ENCODE assay signal across 8 mouse cellular contexts in the genomic region with DNA sequence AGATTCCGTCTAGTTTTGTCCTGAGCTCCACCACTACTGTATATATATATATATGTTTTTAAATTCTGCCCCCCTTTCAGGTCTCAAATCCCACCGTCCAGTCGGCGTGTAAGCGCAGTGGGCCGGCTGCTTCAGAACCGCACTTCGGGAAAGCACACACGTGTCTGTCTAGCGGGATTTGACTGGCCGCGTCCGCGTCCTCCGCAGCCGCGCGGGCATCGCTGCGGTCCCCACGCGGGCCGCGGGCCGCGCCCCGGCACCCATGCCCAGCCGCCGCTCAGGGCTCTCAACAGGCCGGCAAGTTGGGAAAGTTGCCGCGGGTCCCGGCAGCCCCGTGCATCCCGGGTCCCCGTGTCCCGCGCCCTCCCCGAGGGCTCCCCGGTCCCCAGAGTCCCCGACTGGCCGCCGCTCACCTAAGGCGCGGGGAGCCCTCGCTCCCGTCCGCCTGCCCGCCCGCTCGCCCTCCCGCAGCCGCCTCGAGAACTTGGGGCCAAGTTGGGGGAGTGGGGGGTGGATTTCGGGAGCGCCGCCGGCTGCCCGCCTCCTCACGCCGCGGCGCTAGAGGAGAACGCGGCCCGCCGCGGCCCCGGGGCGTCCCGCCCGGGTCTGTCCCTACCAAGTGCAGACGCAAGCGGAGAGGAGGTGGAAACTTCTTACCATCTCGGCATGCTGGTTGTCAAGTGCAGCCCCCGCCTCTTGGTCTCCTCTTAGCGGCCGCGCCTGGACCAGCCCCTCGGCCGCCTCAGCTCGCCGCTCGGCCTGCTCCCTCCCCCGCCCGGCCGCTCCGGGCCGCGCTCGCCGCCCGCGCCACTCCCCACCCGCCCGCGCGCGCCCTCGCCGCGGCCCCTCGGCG. TPM values are rescaled to one million over a fixed set of nuclear protein-coding genes. Genes with fewer than 3 reads are reported as not detected.
DNase-seq lines count a peak whose midpoint lies in the region; ATAC-seq and TF ChIP-seq lines count a peak whose summit lies in the region.

No protein-coding gene starts in this region.

- no peaks in the 10 kb centered on the region for H3K36me3 ChIP-seq in forebrain, embryonic 13.5 days (ENCODE audit: poor library complexity, severe bottlenecking)
- no peaks in the 10 kb centered on the region for H3K36me3 ChIP-seq in hindbrain, embryonic 11.5 days (ENCODE audit: control insufficient read depth, insufficient read depth, low read length)
- H3K36me3 ChIP-seq in limb, embryonic 14.5 days (ENCODE audit: control insufficient read depth, insufficient read depth, low read length) = no peaks in the 10 kb centered on the region
- no peaks in the 10 kb centered on the region for H3K36me3 ChIP-seq in midbrain, postnatal 0 days (ENCODE audit: insufficient read depth, low read length)

- TF ChIP-seq CTCF in midbrain, postnatal 0 days (IDR thresholded peaks at IDR 0.05) = no peak

- peak; percentile 37; the same call in 1 of the 2 replicates for ATAC-seq in cerebellum, adult (ENCODE audit: insufficient number of reproducible peaks, low FRiP score, low TSS enrichment)
- ATAC-seq in forebrain, embryonic 13.5 days = peak; percentile 79
- peak; percentile 82 for ATAC-seq in hindbrain, embryonic 11.5 days (ENCODE audit: low FRiP score)
- ATAC-seq in limb, embryonic 14.5 days (ENCODE audit: low FRiP score, low read depth) = peak; percentile 82
- peak; percentile 73 for ATAC-seq in midbrain, postnatal 0 days (ENCODE audit: low FRiP score)
- ATAC-seq in erythroid progenitor cell, adult 5-6 weeks (replicated peaks; ENCODE audit: low FRiP score, poor library complexity, severe bottlenecking) = no peak

- H3K27me3 ChIP-seq in forebrain, embryonic 13.5 days = peaks cover 78% of the 10 kb centered on the region
- peaks cover 51% of the 10 kb centered on the region for H3K27me3 ChIP-seq in hindbrain, embryonic 11.5 days (ENCODE audit: control insufficient read depth, insufficient read depth, low read length)
- no peaks in the 10 kb centered on the region for H3K27me3 ChIP-seq in limb, embryonic 14.5 days (ENCODE audit: control insufficient read depth, insufficient read depth, low read length)
- peaks cover 37% of the 10 kb centered on the region for H3K27me3 ChIP-seq in midbrain, postnatal 0 days (ENCODE audit: insufficient read depth, low read length)

- peaks cover 20% of the 10 kb centered on the region for H3K4me1 ChIP-seq in forebrain, embryonic 13.5 days
- H3K4me1 ChIP-seq in hindbrain, embryonic 11.5 days (replicated peaks; ENCODE audit: control insufficient read depth, insufficient read depth, low read length) = no peaks in the 10 kb centered on the region
- peaks cover 24% of the 10 kb centered on the region for H3K4me1 ChIP-seq in limb, embryonic 14.5 days (ENCODE audit: control insufficient read depth, insufficient read depth, low read length)
- H3K4me1 ChIP-seq in midbrain, postnatal 0 days (ENCODE audit: insufficient read depth, low read length) = peaks cover 5% of the 10 kb centered on the region; the same call in 1 of the 2 replicates

- peak overlapping the region; percentile 68 for H3K4me3 ChIP-seq in forebrain, embryonic 13.5 days
- peak overlapping the region; percentile 65 for H3K4me3 ChIP-seq in hindbrain, embryonic 11.5 days (ENCODE audit: low read depth, low read length)
- H3K4me3 ChIP-seq in limb, embryonic 14.5 days (replicated peaks; ENCODE audit: low read length) = peak overlapping the region; percentile 63
- H3K4me3 ChIP-seq in midbrain, postnatal 0 days (ENCODE audit: low read depth, low read length) = peak overlapping the region; percentile 63

- H3K4me2 ChIP-seq in forebrain, embryonic 13.5 days = peak overlapping the region; percentile 98
- peak overlapping the region; percentile 98 for H3K4me2 ChIP-seq in hindbrain, embryonic 11.5 days (replicated peaks; ENCODE audit: low read depth, low read length)
- peak overlapping the region; percentile 88 for H3K4me2 ChIP-seq in limb, embryonic 14.5 days (replicated peaks; ENCODE audit: low read depth, low read length, severe bottlenecking)
- peak overlapping the region; percentile 95 for H3K4me2 ChIP-seq in midbrain, postnatal 0 days (ENCODE audit: low read depth, low read length, poor library complexity, severe bottlenecking)

- WGBS in forebrain, embryonic 13.5 days = under 1% methylated on average over 80 of the region's 104 CpGs
- under 1% methylated on average over 57 of the region's 104 CpGs for WGBS in hindbrain, embryonic 11.5 days
- under 1% methylated on average over 66 of the region's 104 CpGs for WGBS in limb, embryonic 14.5 days
- WGBS in midbrain, postnatal 0 days = 1% methylated on average over 78 of the region's 104 CpGs

- H3K27ac ChIP-seq in forebrain, embryonic 13.5 days = no peak overlapping the region
- peak overlapping the region; percentile 33 for H3K27ac ChIP-seq in hindbrain, embryonic 11.5 days (ENCODE audit: low read depth, low read length)
- peak overlapping the region; percentile 95 for H3K27ac ChIP-seq in limb, embryonic 14.5 days (replicated peaks; ENCODE audit: low read depth, low read length)
- peak overlapping the region; percentile 12; the same call in 1 of the 2 replicates for H3K27ac ChIP-seq in midbrain, postnatal 0 days (ENCODE audit: low read depth, low read length)

- no peak for DNase-seq in cerebellum, adult 9-10 months
- DNase-seq in R1 (ENCODE audit: low read depth, low spot score) = peak; percentile 78
- no peak for DNase-seq in hindbrain, embryonic 11.5 days (ENCODE audit: low spot score)
- peak; percentile 80 for DNase-seq in limb, embryonic 14.5 days (ENCODE audit: low spot score)
- DNase-seq in midbrain, postnatal 0 days (ENCODE audit: low spot score) = peak; percentile 53

- H3K9me3 ChIP-seq in forebrain, embryonic 13.5 days (replicated peaks) = no peaks in the 10 kb centered on the region
- no peaks in the 10 kb centered on the region for H3K9me3 ChIP-seq in hindbrain, embryonic 11.5 days (ENCODE audit: control insufficient read depth, low read length)
- no peaks in the 10 kb centered on the region for H3K9me3 ChIP-seq in limb, embryonic 14.5 days (ENCODE audit: control insufficient read depth, low read length)
- no peaks in the 10 kb centered on the region for H3K9me3 ChIP-seq in midbrain, postnatal 0 days (ENCODE audit: low read length)

- TF ChIP-seq POLR2A in limb, embryonic 14.5 days (IDR thresholded peaks at IDR 0.05; ENCODE audit: borderline replicate concordance, extremely low read depth, insufficient read depth, insufficient read length) = 0 out of 2 replicates have a peak, but pooled peaks have one; percentile 38

- H3K9ac ChIP-seq in forebrain, embryonic 13.5 days = peak overlapping the region; percentile 68
- peak overlapping the region; percentile 57 for H3K9ac ChIP-seq in hindbrain, embryonic 11.5 days (ENCODE audit: low read depth, low read length)
- peak overlapping the region; percentile 79 for H3K9ac ChIP-seq in limb, embryonic 14.5 days (ENCODE audit: low read depth, low read length, severe bottlenecking)
- H3K9ac ChIP-seq in midbrain, postnatal 0 days (replicated peaks; ENCODE audit: low read length, poor library complexity, severe bottlenecking) = peak overlapping the region; percentile 42

RNA-seq across cellular contexts. Expression of gene Bnc2, which starts 0.5 kb away (rescaled TPM):
- polyA plus RNA-seq in forebrain, embryonic 13.5 days (2015; fragmentation: Nextera tagmentation; extraction: Ambion mirVana) = 1.6 and 1.8 TPM in 2 replicates
- polyA plus RNA-seq in hindbrain, embryonic 11.5 days (2014; fragmentation: Nextera tagmentation; extraction: Ambion mirVana) = 11.7 and 16.1 TPM in 2 replicates
- 24.3 and 36.8 TPM in 2 replicates for polyA plus RNA-seq in limb, embryonic 14.5 days (2012; rRNA removed)
- polyA plus RNA-seq in limb, embryonic 14.5 days (2014; fragmentation: Nextera tagmentation; extraction: Ambion mirVana) = 25.7 and 32.9 TPM in 2 replicates
- total RNA-seq in midbrain, postnatal 0 days (2014; rRNA removed) = 27.5 and 28.8 TPM in 2 replicates
- 14.1 and 18.8 TPM in 2 replicates for polyA plus RNA-seq in midbrain, postnatal 0 days (2015; fragmentation: Nextera tagmentation; extraction: Ambion mirVana)
- not detected in 2 replicates for total RNA-seq in erythroid progenitor cell, adult 5-6 weeks (2015; ENCODE audit: low replicate concordance)
- not detected in 2 replicates for total RNA-seq in erythroid progenitor cell, adult 5-6 weeks (2017; ENCODE audit: low replicate concordance)

Comparison
In these comparisons a context has a peak if more than half of its experiments do, and no peak if none do; other contexts are left out.
1. DNase-seq: peak in R1 (single experiment), limb, embryonic 14.5 days (single experiment) and midbrain, postnatal 0 days (single experiment); none in cerebellum, adult 9-10 months (single experiment) and hindbrain, embryonic 11.5 days (single experiment).
2. Peak in every context shown above with its lines, with median percentiles within 50 percentile points of each other: H3K4me2 ChIP-seq, H3K4me3 ChIP-seq and H3K9ac ChIP-seq.